ENCODE assay signal across 26 mouse cellular contexts in genomic region chrX:105901611-105902010, GRCm38 (mm10).
"Had no signal": no experiment of that assay in that cellular context is flagged by ENCODE, and none has a peak within 500 bp of the region (broad histone marks: within the 10 kb centered on the region; RNA-seq: fewer than 3 reads in every experiment).

No protein-coding gene starts in this region.

- H3K9ac ChIP-seq: forebrain, postnatal 0 days; heart, embryonic 12.5 days; hindbrain, embryonic 12.5 days; hindbrain, embryonic 14.5 days; intestine, embryonic 15.5 days; limb, embryonic 12.5 days; liver, embryonic 13.5 days; liver, embryonic 15.5 days had no signal

- H3K27ac ChIP-seq: gastrocnemius, adult 2 months; heart, embryonic 10.5 days; hindbrain, embryonic 10.5 days; hindbrain, embryonic 12.5 days; hindbrain, embryonic 14.5 days; intestine, embryonic 15.5 days; layer of hippocampus, adult 2 months; left cerebral cortex, adult 2 months; limb, embryonic 10.5 days; limb, embryonic 12.5 days; liver, embryonic 13.5 days; liver, embryonic 15.5 days had no signal

- H3K4me2 ChIP-seq: heart, embryonic 12.5 days; hindbrain, embryonic 12.5 days; hindbrain, embryonic 14.5 days; intestine, embryonic 15.5 days; limb, embryonic 12.5 days; liver, embryonic 13.5 days; liver, embryonic 15.5 days had no signal

- H3K4me1 ChIP-seq: heart, embryonic 10.5 days; heart, embryonic 12.5 days; hindbrain, embryonic 10.5 days; hindbrain, embryonic 12.5 days; intestine, embryonic 15.5 days; limb, embryonic 10.5 days; limb, embryonic 12.5 days; liver, embryonic 13.5 days; liver, embryonic 15.5 days had no signal

- H3K9me3 ChIP-seq: heart, embryonic 10.5 days; heart, embryonic 12.5 days; hindbrain, embryonic 10.5 days; hindbrain, embryonic 12.5 days; intestine, embryonic 15.5 days; limb, embryonic 10.5 days; limb, embryonic 12.5 days; liver, embryonic 13.5 days; liver, embryonic 15.5 days had no signal

- H3K27me3 ChIP-seq: heart, embryonic 12.5 days; hindbrain, embryonic 12.5 days; intestine, embryonic 15.5 days; liver, embryonic 13.5 days; liver, embryonic 15.5 days had no signal

- H3K4me3 ChIP-seq: gastrocnemius, adult 2 months; heart, embryonic 10.5 days; heart, embryonic 12.5 days; hindbrain, embryonic 10.5 days; hindbrain, embryonic 12.5 days; intestine, embryonic 15.5 days; layer of hippocampus, adult 2 months; left cerebral cortex, adult 2 months; limb, embryonic 10.5 days; limb, embryonic 12.5 days; liver, embryonic 13.5 days; liver, embryonic 15.5 days had no signal

- H3K36me3 ChIP-seq: intestine, embryonic 15.5 days; limb, embryonic 12.5 days had no signal

- DNase-seq: forebrain, postnatal 0 days; gastrocnemius, adult 2 months; gastrocnemius, postnatal 10 days; gastrocnemius, postnatal 25 days; heart, adult 18-20 months; heart, postnatal 10 days; heart, postnatal 4 days; kidney, adult 18-20 months; kidney, adult 9 months; kidney, postnatal 10 days; kidney, postnatal 25 days; kidney, postnatal 4 days; liver, embryonic 13.5 days had no signal

- ATAC-seq: forebrain, postnatal 0 days; hindbrain, embryonic 16.5 days; inflammation-experienced regulatory T-cells, adult 6 months; intestine, embryonic 15.5 days had no signal
